Mouse (Mus musculus) thymus, postnatal 10 days (tissue): ENCODE results near the gene Gm20388.

Source experiments
- DNase-seq, 2 experiments: peaks; one replicate each; pipeline ENCODE4 v3.0.0; 2021; ENCODE audit warnings: low spot score in 2 of 2

The Gm20388 gene

DNA sequence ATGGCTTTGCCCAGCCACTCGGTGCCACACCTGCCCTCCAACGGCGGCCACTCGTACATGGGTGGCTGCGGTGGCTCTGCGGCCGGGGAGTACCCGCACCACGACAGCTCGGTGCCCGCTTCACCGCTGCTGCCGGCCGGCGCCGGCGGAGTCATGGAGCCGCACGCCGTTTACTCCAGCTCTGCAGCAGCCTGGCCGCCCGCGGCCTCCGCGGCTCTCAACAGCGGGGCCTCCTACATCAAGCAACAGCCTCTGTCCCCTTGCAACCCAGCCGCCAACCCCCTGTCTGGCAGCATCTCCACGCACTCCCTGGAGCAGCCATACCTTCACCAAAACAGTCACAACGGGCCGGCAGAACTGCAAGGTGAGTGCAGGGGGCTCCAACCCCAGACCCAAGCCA, 1174.4 kb downstream of the Gm20388 start:
- no peak for DNase-seq

DNA sequence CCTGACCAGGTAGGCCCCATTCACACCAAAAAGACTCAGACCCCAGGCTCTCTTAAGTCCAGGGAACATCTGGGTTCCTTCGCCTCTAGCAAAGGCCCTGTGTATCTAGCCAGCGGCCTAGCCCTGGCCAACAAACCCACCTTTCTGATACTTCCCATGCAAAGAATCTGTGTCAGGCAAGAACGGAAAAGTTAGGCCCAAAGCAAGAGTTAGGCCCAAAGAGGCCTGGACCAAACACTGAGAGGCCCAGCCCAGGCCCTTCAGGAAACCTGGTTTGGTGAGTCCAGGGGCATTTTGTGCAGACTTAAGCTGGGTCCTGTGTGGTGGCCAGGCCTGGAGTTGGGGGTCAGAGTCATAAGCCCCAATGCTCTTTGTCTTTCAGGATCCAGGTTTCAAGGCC, 1174.9 kb downstream of the Gm20388 start:
- DNase-seq = no peak

DNA sequence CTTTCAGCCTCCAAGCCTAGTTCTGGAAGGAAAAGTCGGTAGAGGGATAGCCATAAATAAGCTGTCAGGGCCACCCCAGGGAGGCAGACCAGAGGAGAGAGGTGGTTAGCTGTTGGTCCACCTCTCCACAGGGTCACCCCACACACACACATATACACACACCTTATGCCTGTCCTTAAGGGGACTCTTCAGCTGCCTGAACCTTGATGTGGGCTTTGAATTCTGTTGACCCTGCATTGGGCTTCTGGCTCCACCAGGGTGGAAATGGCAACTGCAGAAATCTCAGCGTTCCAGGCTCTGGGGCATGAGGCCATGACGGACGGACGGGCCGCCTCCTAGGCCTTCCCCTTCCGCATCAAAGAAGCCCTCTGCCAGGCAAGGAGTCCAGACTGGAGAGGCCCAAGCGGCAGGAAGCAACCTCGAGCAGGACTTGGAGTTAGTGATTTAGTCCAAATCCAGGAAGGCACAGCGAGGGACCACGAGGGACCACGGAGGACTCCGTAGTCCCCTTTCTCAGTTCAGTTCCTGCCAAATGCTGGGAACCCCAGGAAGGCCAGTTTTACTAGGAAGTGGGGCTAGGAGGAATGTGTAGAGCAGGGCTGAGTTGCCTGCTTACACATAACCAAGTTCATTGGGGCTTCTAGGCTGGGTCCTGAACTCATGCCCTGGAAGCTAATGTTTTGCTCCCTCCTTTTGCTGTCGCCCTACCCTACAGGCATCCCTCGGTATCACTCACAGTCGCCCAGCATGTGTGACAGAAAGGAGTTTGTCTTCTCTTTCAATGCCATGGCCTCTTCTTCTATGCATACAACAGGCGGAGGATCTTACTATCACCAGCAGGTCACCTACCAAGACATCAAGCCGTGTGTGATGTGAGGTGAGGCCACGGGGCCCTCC, 1175.6 kb downstream of the Gm20388 start:
- no peak for DNase-seq

DNA sequence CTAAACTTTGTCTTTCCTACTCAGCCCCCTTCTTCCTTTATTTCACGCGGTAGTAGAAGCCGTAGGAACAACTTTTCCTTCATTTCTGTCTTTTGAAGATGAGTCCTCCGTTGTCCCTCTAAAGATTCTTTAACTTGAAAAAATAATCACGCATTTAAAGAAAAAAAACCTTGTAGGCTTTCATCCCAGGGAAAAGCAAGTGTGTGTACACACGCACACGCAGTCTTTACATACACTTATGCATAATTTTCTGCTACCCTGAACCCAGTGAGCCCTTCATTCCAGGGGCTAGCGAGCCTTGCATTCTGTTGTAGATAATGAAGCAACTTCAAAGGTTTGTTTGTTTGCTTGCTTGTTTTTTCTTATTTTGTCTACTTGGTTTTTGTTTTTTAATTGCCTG, 1177.6 kb downstream of the Gm20388 start:
- DNase-seq = no peak

DNA sequence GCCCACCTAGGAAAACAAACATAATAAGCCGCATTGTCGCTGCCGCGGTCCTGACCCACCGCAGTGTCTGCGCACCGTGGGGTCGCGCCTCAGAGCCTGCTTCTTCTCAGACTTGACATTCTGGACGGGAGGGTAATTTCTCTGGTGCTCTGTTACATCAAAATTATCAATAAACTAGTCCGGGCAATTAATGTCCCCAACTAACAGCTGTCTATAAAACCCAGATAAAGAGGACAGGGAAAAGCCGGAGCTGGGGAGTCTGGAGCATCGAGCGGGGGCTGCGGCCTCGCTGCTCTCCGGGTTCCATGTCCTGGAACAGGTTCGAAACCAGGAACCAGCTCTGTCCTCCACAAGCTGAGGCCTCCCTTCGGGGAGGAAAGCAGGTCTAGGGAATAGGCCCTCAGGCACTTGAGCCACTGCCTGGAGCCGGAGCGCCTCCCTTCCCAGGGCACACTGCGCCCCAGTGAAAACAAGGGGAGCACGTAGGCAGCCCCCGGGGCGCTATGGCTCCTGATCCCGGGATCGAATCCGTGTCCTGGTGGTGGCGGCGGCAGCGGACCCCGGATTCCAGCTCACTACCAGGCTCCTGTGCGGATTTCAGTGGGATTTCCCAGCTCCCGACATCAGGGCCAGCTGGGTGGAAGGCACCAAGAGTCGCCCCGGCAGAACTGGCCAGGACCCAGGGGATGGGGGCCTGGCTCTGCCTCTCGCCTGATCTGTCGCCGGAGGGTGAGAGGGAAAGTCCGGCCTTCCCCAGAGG, 1178.4 kb downstream of the Gm20388 start:
- DNase-seq = no peak

DNA sequence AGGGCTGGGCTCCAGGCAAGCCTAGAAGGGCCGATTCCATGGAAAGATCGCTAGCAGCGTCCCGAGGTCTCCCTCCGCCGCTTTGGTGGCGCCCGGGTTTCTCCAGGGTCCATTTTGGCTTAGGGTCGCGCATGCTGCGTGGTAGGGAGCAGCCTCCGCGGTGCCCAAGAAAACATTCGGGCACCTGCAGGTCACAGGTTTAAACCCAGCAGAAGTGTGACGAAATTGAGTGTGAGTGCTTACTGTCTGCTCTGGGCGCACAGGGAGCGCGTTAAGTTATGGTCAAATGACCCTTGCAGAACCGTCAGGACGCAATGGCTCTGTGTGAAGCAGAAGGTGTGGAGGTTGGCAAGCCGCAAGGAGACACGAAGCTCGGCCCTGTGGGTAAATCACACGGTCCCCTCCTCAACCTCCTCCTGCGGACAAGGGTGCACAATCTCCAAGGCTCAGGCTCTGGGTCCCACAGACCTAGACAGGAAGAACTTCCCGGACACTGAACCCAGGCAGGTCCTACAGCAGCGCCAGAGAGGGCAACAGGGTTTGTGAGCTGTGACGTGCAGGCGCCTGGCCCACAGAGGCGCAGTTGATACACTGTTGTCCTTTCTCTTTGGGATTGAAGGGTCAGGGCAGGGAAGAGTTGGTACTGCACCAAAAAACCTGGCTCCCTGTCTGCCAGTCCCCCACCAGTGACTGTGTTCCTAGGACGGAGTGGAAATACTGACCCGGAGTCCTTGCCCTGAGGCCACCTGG, 1179.2 kb downstream of the Gm20388 start:
- DNase-seq = no peak

DNA sequence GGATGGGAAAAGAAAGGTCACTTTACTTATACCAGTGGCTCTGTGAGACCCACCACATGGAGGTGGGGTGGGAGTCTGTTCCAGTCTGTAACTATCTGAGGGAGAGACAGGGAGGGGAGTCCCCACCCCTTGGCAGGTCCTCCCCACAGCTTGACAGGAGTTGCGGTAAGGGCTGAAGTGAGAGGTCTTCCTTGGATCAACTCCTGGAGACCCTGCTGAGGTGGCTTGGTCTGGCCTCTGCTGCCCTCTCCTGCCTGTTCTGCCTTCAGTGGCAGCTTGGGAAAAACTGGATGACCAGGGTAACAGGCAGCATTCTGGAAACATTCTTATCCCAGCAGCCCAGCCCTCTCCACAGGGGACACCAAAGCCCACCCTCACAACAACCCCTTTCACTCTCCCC, 1180.1 kb downstream of the Gm20388 start:
- DNase-seq = no peak

DNA sequence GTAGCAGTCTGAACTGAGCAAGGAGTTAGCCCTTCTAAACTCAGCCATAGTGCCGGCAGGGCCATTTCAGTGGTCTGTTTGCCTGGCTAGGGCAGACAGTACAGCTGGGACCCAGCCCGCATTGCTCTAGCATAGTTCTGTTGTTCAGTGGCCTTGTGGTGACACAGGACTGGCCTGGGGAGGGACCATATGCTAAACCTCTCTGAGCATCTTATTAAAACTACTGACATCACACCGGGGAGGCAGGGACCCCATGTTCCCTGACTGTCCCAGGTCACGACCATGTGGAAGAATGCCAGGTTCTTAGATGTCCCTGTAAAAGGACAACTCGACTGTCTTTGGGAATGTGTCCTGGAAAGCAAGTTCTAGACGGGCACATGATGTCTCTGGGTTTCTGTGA, 1181.5 kb downstream of the Gm20388 start:
- DNase-seq = no peak

DNA sequence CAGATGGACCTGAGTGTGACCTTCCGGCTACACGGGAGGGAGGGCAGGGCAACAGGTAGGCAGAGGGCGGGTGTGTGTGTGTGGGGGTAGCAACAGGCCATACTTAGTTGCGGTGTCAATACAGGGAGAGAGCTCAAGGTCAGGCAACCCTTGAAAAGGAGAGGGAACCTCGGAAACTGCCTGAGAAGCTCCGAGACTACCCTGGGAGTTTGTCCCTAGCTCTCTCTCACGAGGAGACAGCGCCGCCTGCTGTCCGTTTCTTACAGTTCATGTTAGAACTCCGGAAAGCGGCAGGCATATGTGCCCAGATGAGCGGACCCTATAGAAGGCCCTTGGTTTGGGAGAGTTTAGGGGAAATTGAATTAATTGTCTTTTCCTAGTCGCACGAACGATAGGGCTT, 1182.0 kb downstream of the Gm20388 start:
- peak; percentile 51 to 89 for DNase-seq

DNA sequence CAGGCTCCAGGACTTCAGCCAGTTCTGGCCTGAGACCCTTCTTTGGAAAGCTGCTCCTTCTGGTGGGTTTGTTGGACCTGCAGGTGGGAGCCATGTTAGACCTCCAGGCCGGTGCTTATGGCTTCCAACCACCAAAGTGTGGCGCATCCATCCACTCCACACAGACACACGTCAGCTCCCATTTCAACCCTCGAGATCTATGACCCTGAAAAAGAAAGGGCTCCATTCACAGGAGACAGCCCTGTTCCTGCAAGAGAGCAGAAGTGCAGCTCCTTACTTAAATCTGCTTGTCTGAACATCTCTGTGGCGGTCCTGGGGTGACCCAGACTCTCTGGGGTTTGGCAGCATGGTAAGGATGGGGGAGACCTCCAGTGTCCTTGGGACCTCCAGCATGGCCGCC, 1182.9 kb downstream of the Gm20388 start:
- DNase-seq = no peak

DNA sequence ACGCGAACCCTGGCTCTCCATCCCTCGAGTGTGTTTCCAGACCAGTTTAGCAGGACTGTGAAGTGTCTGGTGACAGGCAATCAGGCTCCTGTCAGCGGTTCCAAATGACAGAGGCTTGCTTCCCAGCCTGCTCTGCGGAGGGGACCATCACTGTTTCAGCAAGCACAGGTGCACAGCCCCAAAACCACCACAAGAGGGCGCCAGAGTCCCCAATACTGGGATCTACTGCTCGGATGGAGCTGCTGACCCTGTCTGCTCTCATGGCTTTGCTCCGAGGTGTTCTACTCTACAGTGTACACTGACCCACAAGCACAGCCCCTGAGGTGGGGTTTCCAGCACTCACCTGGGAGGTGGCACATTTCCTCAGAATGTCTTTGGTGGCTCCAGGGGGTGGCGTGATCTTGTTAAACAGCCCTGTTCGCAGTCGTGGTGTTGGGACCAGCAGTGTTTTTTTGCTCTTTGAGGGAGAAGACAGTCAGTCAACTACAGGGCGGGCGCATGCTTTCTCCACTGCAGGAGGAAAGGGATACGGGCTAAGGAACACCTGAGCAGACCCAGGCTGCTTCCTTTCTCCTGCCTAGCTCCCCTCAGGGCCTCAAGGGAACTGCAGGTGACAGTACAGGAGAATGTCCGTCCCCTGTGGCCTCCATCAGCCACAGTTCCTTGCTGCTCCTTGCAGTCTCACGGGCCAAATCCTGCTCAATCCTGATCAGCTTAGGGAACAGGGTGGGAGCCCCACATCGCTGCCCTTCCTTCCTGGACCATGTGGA, 1193.6 kb downstream of the Gm20388 start:
- DNase-seq = peak; percentile 34 to 77

DNA sequence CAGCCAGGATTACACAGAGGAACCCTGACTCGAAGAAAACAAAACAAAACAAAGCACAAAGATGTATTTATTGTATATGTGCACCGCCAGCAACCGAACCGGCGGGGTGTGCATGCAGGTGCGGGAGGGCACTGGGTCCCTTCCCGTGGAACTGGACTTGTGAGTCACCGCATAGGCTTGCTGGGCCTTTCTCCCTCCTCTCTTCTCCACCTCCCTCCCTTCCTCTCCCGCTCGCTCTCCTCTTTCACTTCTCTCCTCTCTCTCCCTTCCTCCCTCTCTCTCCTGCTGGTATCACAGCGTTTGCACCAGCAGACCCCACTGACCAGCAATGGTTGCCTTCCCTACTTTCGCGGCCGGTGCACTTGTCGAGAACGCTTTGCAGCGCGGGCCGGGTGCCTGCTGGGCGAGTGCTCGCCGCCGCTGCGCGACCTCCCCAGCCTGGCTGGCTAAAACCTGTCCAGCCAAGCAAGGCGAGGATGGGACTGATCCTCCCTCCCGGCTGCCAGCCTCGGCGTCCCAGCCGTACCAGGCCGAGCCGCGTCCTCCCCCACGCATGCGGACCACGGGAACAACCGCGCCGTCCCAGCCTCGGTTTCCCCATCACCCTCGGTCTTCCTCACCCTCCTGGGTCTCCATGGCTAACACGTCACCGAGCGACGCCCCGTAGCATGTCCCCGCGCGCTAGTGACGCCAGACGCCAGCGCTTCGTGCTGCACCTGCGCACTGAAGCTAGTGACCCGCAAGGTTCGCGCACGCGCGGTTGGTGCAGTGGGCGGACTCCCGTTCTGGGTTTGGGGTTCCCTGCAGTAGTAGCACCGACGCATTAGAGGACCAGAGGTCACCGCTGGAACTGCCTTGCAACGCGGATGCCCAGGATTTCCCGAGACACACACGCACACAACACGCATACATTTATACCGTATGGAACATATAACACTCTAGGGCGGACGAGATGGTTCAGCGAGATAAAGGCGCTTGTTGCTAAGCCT, 1197.3 kb downstream of the Gm20388 start, which contains the start of gene Mthfsd:
Mthfsd (minus strand) TSS at position 725 of the 989 bp plus-strand sequence.
- peak; percentile 96 to 99 for DNase-seq

DNA sequence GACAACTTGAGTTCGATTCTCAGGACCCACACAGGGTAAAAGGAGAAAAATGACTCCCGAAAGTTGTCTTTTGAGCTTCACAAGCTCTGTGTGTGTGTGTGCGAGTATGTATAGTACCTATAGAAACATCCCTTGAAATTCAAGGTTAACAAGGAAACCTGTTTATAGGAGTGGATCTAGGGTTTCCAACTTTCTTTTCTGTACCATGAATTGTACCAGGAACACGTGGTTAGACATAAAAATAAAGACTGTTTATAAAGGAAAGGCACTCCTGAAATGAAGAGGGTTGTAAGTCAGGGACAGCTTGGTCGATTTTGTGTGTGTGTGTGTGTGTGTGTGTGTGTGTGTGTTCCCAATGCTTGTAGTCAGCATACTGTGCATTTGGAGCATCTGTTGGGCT, 1198.0 kb downstream of the Gm20388 start:
- DNase-seq = no peak

DNA sequence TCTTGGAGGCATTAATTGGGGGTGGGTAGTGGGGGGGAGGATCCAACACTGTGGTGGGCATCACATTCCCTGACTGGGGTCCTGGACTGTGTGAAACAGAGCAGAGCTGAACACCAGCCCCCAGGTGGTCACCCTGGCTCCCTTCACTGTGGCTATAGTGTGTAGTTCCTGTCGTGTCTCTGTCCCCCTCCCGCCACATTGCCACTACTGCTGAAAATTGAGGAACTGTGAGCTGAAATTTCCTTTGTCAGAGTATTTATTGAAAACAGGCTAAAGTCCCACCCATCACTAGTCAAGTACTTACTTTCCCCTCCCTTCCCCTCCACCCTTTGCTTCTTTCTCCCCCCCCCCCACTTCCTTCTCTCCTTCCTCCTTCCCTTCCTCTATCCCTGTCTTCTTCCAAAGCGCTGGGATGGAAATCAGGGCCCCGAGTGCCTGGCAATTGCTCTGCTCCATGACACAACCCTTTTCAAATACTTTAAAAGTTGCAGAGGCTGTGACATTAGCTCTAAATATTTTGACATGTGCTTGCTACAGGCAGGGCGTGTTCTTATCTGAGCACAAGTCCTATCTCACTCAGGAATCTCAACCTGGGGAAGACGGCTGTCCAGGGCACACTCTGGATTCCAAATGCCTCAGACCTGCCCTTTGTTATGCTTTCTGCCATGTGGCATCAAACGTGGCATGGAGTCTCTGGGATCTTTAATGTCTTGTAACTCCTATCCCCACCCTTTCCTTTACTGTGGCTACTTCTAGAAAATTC, 1200.7 kb downstream of the Gm20388 start:
- no peak for DNase-seq

DNA sequence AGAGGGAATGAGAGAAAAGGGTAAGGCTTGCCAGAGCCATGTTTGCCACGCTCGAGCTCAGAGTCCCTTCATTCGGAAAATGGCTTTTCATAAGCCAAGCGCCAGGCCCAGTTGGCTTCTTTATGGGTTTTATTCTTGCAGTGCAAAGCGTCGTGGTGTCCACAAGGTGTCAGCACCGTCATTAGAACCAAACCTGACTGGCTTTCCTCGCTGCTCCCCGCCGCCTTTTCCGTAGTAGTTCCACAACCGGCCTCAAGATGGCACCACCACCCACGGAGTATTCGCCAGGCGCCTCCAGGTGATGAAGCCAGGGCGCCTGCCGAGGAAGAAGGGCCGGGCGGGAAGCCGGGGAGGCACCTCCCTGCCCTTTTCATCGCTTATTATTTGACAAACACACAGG, 1202.6 kb downstream of the Gm20388 start:
- peak; percentile 88 to 96 for DNase-seq

DNA sequence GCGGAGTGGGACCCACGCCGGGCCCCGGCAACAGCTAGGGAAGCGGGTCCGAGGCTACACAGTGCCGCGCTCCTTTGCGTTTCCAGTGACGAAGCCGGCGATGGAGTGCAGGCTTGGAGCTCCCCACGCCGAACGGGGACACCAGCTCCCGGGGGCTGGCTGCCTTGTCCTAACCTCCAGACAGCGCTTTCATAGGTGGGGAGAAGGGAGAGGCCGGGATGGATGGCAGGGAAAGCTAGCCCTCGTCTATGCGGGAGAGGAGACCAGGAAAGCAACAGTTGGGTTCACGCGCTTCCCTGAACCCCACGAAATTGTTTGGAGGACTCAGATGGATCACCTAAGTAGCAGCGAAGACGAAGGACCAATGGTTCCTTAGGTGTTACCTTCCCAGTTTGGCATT, 1204.5 kb downstream of the Gm20388 start:
- DNase-seq = no peak

DNA sequence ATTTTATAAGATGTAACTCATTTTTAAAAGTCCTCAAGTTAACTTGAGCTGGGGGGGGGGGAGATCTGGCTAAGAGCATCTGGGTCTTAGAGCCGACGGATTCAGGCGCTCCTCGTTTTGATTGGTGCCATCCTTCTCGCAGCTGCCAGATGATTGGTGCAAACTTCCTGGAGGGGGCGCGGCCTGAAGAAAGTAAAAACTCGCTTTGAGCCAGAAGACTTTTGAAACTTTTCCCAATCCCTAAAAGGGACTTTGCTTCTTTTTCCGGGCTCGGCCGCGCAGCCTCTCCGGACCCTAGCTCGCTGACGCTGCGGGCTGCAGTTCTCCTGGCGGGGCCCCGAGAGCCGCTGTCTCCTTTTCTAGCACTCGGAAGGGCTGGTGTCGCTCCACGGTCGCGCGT, 1205.3 kb downstream of the Gm20388 start, which contains the start of gene Foxc2:
Foxc2 (plus strand) TSS at position 224 of the 400 bp plus-strand sequence.
- DNase-seq = peak; percentile 28 to 50

DNA sequence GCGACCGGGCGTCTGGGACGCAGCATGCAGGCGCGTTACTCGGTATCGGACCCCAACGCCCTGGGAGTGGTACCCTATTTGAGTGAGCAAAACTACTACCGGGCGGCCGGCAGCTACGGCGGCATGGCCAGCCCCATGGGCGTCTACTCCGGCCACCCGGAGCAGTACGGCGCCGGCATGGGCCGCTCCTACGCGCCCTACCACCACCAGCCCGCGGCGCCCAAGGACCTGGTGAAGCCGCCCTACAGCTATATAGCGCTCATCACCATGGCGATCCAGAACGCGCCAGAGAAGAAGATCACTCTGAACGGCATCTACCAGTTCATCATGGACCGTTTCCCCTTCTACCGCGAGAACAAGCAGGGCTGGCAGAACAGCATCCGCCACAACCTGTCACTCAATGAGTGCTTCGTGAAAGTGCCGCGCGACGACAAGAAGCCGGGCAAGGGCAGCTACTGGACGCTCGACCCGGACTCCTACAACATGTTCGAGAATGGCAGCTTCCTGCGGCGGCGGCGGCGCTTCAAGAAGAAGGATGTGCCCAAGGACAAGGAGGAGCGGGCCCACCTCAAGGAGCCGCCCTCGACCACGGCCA, 1206.0 kb downstream of the Gm20388 start:
- DNase-seq = no peak

DNA sequence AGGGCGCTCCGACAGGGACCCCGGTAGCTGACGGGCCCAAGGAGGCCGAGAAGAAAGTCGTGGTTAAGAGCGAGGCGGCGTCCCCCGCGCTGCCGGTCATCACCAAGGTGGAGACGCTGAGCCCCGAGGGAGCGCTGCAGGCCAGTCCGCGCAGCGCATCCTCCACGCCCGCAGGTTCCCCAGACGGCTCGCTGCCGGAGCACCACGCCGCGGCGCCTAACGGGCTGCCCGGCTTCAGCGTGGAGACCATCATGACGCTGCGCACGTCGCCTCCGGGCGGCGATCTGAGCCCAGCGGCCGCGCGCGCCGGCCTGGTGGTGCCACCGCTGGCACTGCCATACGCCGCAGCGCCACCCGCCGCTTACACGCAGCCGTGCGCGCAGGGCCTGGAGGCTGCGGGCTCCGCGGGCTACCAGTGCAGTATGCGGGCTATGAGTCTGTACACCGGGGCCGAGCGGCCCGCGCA, 1206.6 kb downstream of the Gm20388 start:
- DNase-seq = no peak
